Mouse (Mus musculus) small intestine, adult 2 months (tissue): Measurements from ENCODE around the gene Rer1.

Experiments used
- CTCF ChIP-seq: fragments of 200-500 bp; IDR thresholded peaks from 2 replicates; pipeline ENCODE4 v1.5.1; 2012; ENCODE audit warnings: low read depth, mild to moderate bottlenecking, control low read depth, inconsistent platforms, low read length, moderate library complexity, mixed read lengths; ENCODE audit not compliant: insufficient replicate concordance, insufficient read length; ENCODE audit errors: extremely low read depth
- POLR2A ChIP-seq: fragments of 200-500 bp; IDR thresholded peaks from 2 replicates; pipeline ENCODE4 v1.6.1; 2012; ENCODE audit warnings: low read depth, mild to moderate bottlenecking, control low read depth, inconsistent platforms, low read length, moderate library complexity

GRCm38 (mm10) chr4:155116607-155117006 is 30.4 kb upstream of the Rer1 start:
- no peak for TF ChIP-seq CTCF
- no peak for TF ChIP-seq POLR2A
